Mouse (Mus musculus) liver, embryonic 11.5 days (tissue): ENCODE results near the gene H2-Eb2. TPM values are rescaled to one million over a fixed set of nuclear protein-coding genes. Genes with fewer than 3 reads are reported as not detected.
A peak's percentile ranks its signal among the peaks of the same experiment; 100 is the strongest.
"Not testable (repeated sequence)": the region's sequence is repeated elsewhere in the genome, so short reads cannot be mapped to it uniquely, and the experiment has no call there.

ENCODE experiments used
- ATAC-seq: fragments of 200-750 bp; cut with Nextera tagmentation; replicated peaks from 2 replicates; pipeline ENCODE4 v1.8.0; 2017; ENCODE audit warnings: moderate number of reproducible peaks, mild to moderate bottlenecking, moderate TSS enrichment, moderate library complexity; ENCODE audit not compliant: low FRiP score
- DNase-seq: peaks from one replicate; pipeline ENCODE4 v3.0.0-alpha.2; 2017; ENCODE audit warnings: low spot score
- H3K27ac ChIP-seq: fragments of 300-500 bp; sonication (generic); 2 replicates; pipeline ENCODE4 v1.5.1; 2014; ENCODE audit warnings: mild to moderate bottlenecking, low read depth, low read length, control low read depth
- H3K27me3 ChIP-seq: fragments of 300-500 bp; sonication (generic); replicated peaks from 2 replicates; pipeline ENCODE4 v1.6.1; 2014; ENCODE audit warnings: low read length, mixed read lengths; ENCODE audit not compliant: control insufficient read depth, insufficient read depth
- H3K36me3 ChIP-seq: fragments of 300-500 bp; sonication (generic); 2 replicates; pipeline ENCODE4 v1.6.1; 2014; ENCODE audit warnings: mild to moderate bottlenecking, low read length, moderate library complexity, mixed read lengths; ENCODE audit not compliant: control insufficient read depth, insufficient read depth
- H3K4me1 ChIP-seq: fragments of 300-500 bp; sonication (generic); replicated peaks from 2 replicates; pipeline ENCODE4 v1.6.1; 2014; ENCODE audit warnings: low read length, mixed read lengths; ENCODE audit not compliant: control insufficient read depth, insufficient read depth
- H3K4me2 ChIP-seq: fragments of 300-500 bp; sonication (generic); 2 replicates; pipeline ENCODE4 v1.6.1; 2014; ENCODE audit warnings: mild to moderate bottlenecking, control low read depth, moderate library complexity
- H3K4me3 ChIP-seq: fragments of 300-500 bp; sonication (generic); 2 replicates; pipeline ENCODE4 v1.5.1; 2014; ENCODE audit warnings: low read depth, low read length, control low read depth
- H3K9ac ChIP-seq: fragments of 300-500 bp; sonication (generic); 2 replicates; pipeline ENCODE4 v1.6.1; 2014; ENCODE audit warnings: low read depth, low read length, control low read depth
- H3K9me3 ChIP-seq: fragments of 300-500 bp; sonication (generic); 2 replicates; pipeline ENCODE4 v1.6.1; 2016; ENCODE audit warnings: low read length, inconsistent platforms, mixed read lengths; ENCODE audit not compliant: control insufficient read depth
- WGBS: fragments of 180-500 bp; shearing (Covaris S2); extraction: QIAGEN DNeasy Blood & Tissue Kit; methylation state at CpG from one replicate; pipeline ENCODE4 v1.1.7; 2014; 5-methylcytosine and 5-hydroxymethylcytosine counted together
- polyA plus RNA-seq: library from polyadenylated mRNA; unstranded; fragments of >200 nt; fragmentation: Nextera tagmentation; extraction: Ambion mirVana; gene quantifications from 2 replicates; pipeline ENCODE4 v1.2.1, GENCODE M21; 2014

The H2-Eb2 gene
- polyA plus RNA-seq, 1 experiment from 2014 or later: not detected

GRCm38 (mm10) chr17:34309225-34309624 lies 16.2 kb upstream of the H2-Eb2 start:
- peak overlapping the region; percentile 58 for H3K4me3 ChIP-seq
- no peaks in the 10 kb centered on the region for H3K9me3 ChIP-seq
- no peak for ATAC-seq
- peak overlapping the region; percentile 81 for H3K4me2 ChIP-seq
- no peaks in the 10 kb centered on the region for H3K36me3 ChIP-seq
- no peak for DNase-seq
- H3K27me3 ChIP-seq: no peaks in the 10 kb centered on the region; the same call in 1 of the 2 replicates
- WGBS: 35% methylated on average over 10 of the region's 10 CpGs
- peak overlapping the region; percentile 56; the same call in 1 of the 2 replicates for H3K9ac ChIP-seq
- H3K4me1 ChIP-seq: no peaks in the 10 kb centered on the region
- no peak overlapping the region for H3K27ac ChIP-seq

- Histone ChIP-seq H3K27me3 (no peaks in the 10 kb centered on the region; the same call in 1 of the 2 replicates), H3K4me1 (no peaks in the 10 kb centered on the region), H3K9ac (peak overlapping the region; percentile 56; the same call in 1 of the 2 replicates), H3K9me3 (no peaks in the 10 kb centered on the region), H3K27ac (no peak overlapping the region; the same call in 1 of the 2 replicates), H3K36me3 (no peaks in the 10 kb centered on the region), H3K4me3 (peak overlapping the region; percentile 58), H3K4me2 (peak overlapping the region; percentile 81)
- DNase-seq (peak; percentile 52), ATAC-seq (peak; percentile 56; the same call in 1 of the 2 replicates)
- 19% methylated on average over 38 of the region's 38 CpGs for WGBS
Observed at GRCm38 (mm10) chr17:34309683-34310385, 15.6 kb upstream of the H2-Eb2 start.

GRCm38 (mm10) chr17:34310526-34310925 lies 14.9 kb upstream of the H2-Eb2 start:
- 75% methylated on average over 3 of the region's 3 CpGs for WGBS

GRCm38 (mm10) chr17:34312185-34312584 lies 13.3 kb upstream of the H2-Eb2 start:
- Histone ChIP-seq H3K9me3 (no peaks in the 10 kb centered on the region), H3K36me3 (no peaks in the 10 kb centered on the region), H3K27me3 (no peaks in the 10 kb centered on the region; the same call in 1 of the 2 replicates), H3K4me3 (no peak overlapping the region), H3K4me2 (no peak overlapping the region), H3K4me1 (no peaks in the 10 kb centered on the region), H3K27ac (no peak overlapping the region), H3K9ac (no peak overlapping the region)
- WGBS: 82% methylated on average over 1 of the region's 1 CpGs
- ATAC-seq: no peak
- no peak for DNase-seq

More at GRCm38 (mm10) chr17:34310526-34310925, 14.9 kb upstream of the H2-Eb2 start:
- H3K9me3 ChIP-seq, H3K9ac ChIP-seq, H3K27me3 ChIP-seq, DNase-seq, H3K4me1 ChIP-seq, H3K36me3 ChIP-seq, ATAC-seq, H3K4me3 ChIP-seq, H3K4me2 ChIP-seq, H3K27ac ChIP-seq: not testable (repeated sequence)

GRCm38 (mm10) chr17:34313393-34313792 lies 12.1 kb upstream of the H2-Eb2 start:
- Histone ChIP-seq H3K4me1 (no peaks in the 10 kb centered on the region), H3K4me2 (no peak overlapping the region), H3K9ac (no peak overlapping the region), H3K27me3 (no peaks in the 10 kb centered on the region; the same call in 1 of the 2 replicates), H3K9me3 (no peaks in the 10 kb centered on the region), H3K36me3 (no peaks in the 10 kb centered on the region), H3K27ac (no peak overlapping the region), H3K4me3 (no peak overlapping the region)
- ATAC-seq: no peak
- 30% methylated on average over 3 of the region's 3 CpGs for WGBS
- DNase-seq: peak; percentile 52

- 69% methylated on average over 9 of the region's 9 CpGs for WGBS
- no peaks in the 10 kb centered on the region for H3K36me3 ChIP-seq
- no peak for ATAC-seq
Observed at GRCm38 (mm10) chr17:34314286-34314685, 11.2 kb upstream of the H2-Eb2 start.

GRCm38 (mm10) chr17:34315512-34315911 lies 10.0 kb upstream of the H2-Eb2 start:
- no peak overlapping the region for H3K4me3 ChIP-seq
- 64% methylated on average over 1 of the region's 1 CpGs for WGBS

More at GRCm38 (mm10) chr17:34314286-34314685, 11.2 kb upstream of the H2-Eb2 start:
- H3K9ac ChIP-seq: no peak overlapping the region
- H3K4me2 ChIP-seq: no peak overlapping the region
- H3K27ac ChIP-seq: no peak overlapping the region
- no peak for DNase-seq
- H3K27me3 ChIP-seq: no peaks in the 10 kb centered on the region; the same call in 1 of the 2 replicates
- no peaks in the 10 kb centered on the region for H3K9me3 ChIP-seq
- H3K4me3 ChIP-seq: no peak overlapping the region
- no peaks in the 10 kb centered on the region for H3K4me1 ChIP-seq

GRCm38 (mm10) chr17:34316697-34317096 lies 8.8 kb upstream of the H2-Eb2 start:
- H3K4me1 ChIP-seq: no peaks in the 10 kb centered on the region
- ATAC-seq (no peak), DNase-seq (no peak)
- H3K9ac ChIP-seq: no peak overlapping the region
- no peak overlapping the region for H3K4me3 ChIP-seq
- no peaks in the 10 kb centered on the region for H3K36me3 ChIP-seq
- H3K9me3 ChIP-seq: no peaks in the 10 kb centered on the region
- no peak overlapping the region for H3K27ac ChIP-seq
- WGBS: 65% methylated on average over 2 of the region's 2 CpGs
- no peak overlapping the region for H3K4me2 ChIP-seq
- H3K27me3 ChIP-seq: no peaks in the 10 kb centered on the region

More at GRCm38 (mm10) chr17:34315512-34315911, 10.0 kb upstream of the H2-Eb2 start:
- Histone ChIP-seq H3K27me3 (no peaks in the 10 kb centered on the region), H3K27ac (no peak overlapping the region), H3K9me3 (no peaks in the 10 kb centered on the region), H3K9ac (no peak overlapping the region), H3K4me1 (no peaks in the 10 kb centered on the region), H3K4me2 (no peak overlapping the region), H3K36me3 (no peaks in the 10 kb centered on the region)
- ATAC-seq: no peak
- no peak for DNase-seq

GRCm38 (mm10) chr17:34317275-34317674 lies 8.2 kb upstream of the H2-Eb2 start:
- Histone ChIP-seq H3K9me3 (no peaks in the 10 kb centered on the region), H3K27me3 (no peaks in the 10 kb centered on the region), H3K4me1 (no peaks in the 10 kb centered on the region), H3K9ac (no peak overlapping the region), H3K27ac (no peak overlapping the region), H3K36me3 (no peaks in the 10 kb centered on the region), H3K4me2 (no peak overlapping the region), H3K4me3 (no peak overlapping the region)
- DNase-seq (no peak), ATAC-seq (no peak)
- 26% methylated on average over 2 of the region's 2 CpGs for WGBS
